Mouse (Mus musculus) MEL (cell line): ENCODE measurements around the gene Siglecg.

Experiments used
- CHD1 ChIP-seq: IDR thresholded peaks from 2 replicates; pipeline ENCODE4 v1.6.1; 2012; ENCODE audit warnings: low read depth, mild to moderate bottlenecking, inconsistent platforms, low read length, improper control_type of control experiment
- CTCF ChIP-seq, 3 experiments: IDR thresholded peaks in 2 of 3; conservative IDR thresholded peaks in 1 of 3; 2 replicates each; pipeline ENCODE4 v1.5.1; 2011 to 2012; ENCODE audit warnings: low read length in 3 of 3, low read depth in 2 of 3, mild to moderate bottlenecking in 2 of 3, improper control_type of control experiment in 1 of 3, inconsistent platforms in 1 of 3, mixed read lengths in 1 of 3, moderate library complexity in 1 of 3; ENCODE audit not compliant: control insufficient read depth in 1 of 3, insufficient read depth in 1 of 3, poor library complexity in 1 of 3, severe bottlenecking in 1 of 3
- ETS1 ChIP-seq: IDR thresholded peaks from 2 replicates; pipeline ENCODE4 v1.6.1; 2012; ENCODE audit warnings: low read depth, mild to moderate bottlenecking, inconsistent platforms, low read length, improper control_type of control experiment, moderate library complexity
- GATA1 ChIP-seq: IDR thresholded peaks from 2 replicates; pipeline ENCODE4 v1.6.1; 2011; ENCODE audit warnings: low read depth, low read length, improper control_type of control experiment
- KAT2A ChIP-seq: conservative IDR thresholded peaks from 2 replicates; pipeline ENCODE4 v1.6.1; 2012; ENCODE audit warnings: low read depth, low read length, improper control_type of control experiment, inconsistent platforms
- MAX ChIP-seq: IDR thresholded peaks from 2 replicates; pipeline ENCODE4 v1.6.1; 2011; ENCODE audit warnings: low read length, improper control_type of control experiment
- POLR2A ChIP-seq, 2 experiments: IDR thresholded peaks; 2 replicates each; pipeline ENCODE4 v1.6.1; 2011 to 2012; ENCODE audit warnings: low read length in 2 of 2, mild to moderate bottlenecking in 2 of 2, control low read depth in 1 of 2, improper control_type of control experiment in 1 of 2, low read depth in 1 of 2, moderate library complexity in 1 of 2; ENCODE audit not compliant: control insufficient read depth in 1 of 2, insufficient read depth in 1 of 2, poor library complexity in 1 of 2
- POLR2AphosphoS2 ChIP-seq: IDR thresholded peaks from 2 replicates; pipeline ENCODE4 v1.6.1; 2011; ENCODE audit warnings: low read length, improper control_type of control experiment
- USF1 ChIP-seq: IDR thresholded peaks from 2 replicates; pipeline ENCODE4 v1.6.1; 2014; ENCODE audit warnings: low read depth, mild to moderate bottlenecking, inconsistent platforms, low read length, improper control_type of control experiment, moderate library complexity

DNA sequence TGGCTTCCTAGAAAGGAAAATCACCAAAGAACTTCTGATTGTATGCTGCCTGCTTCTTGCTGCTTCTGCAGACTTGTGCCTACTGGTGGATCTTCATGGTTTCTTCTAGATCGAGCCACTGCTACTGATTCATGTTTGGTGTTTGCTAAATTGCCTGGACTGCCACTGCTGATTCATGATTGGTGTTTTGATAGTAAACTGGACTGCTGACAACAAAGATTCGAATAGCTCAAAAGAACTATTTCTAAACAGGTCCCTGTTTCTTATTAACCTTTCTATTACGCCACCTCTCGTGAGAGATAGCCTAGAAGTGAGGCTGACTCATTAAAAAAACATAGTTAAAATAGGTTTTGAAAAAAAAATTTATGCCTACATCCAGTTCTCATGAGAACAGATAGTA, 46.0 kb upstream of the Siglecg start:
- TF ChIP-seq CTCF (IDR thresholded peaks at IDR 0.05 in 2 of 3, conservative IDR thresholded peaks at IDR 0.05 in 1 of 3; ENCODE audit: control insufficient read depth in 1 of 3, insufficient read depth in 1 of 3, low read depth in 2 of 3, low read length in 3 of 3, poor library complexity in 1 of 3, severe bottlenecking in 1 of 3) (no peak), MAX (no peak), GATA1 (no peak), CHD1 (no peak), POLR2AphosphoS2 (no peak), KAT2A (no peak), POLR2A (IDR thresholded peaks at IDR 0.05; ENCODE audit: control insufficient read depth in 1 of 2, insufficient read depth in 1 of 2, low read depth in 1 of 2, low read length in 2 of 2, poor library complexity in 1 of 2) (no peak), USF1 (no peak), ETS1 (no peak)
